Mouse (Mus musculus) cerebellum, postnatal 25 days (tissue): ENCODE results near the gene Gm9376.
A peak's percentile ranks its signal among the peaks of the same experiment; 100 is the strongest.

Experiments used
- DNase-seq, 2 experiments: peaks; one replicate each; pipeline ENCODE4 v3.0.0; 2021; ENCODE audit warnings: mixed read lengths in 2 of 2

The Gm9376 gene

GRCm38 (mm10) chr14:118282917-118283316, 16.2 kb downstream of the Gm9376 start:
- DNase-seq = no peak

DNA sequence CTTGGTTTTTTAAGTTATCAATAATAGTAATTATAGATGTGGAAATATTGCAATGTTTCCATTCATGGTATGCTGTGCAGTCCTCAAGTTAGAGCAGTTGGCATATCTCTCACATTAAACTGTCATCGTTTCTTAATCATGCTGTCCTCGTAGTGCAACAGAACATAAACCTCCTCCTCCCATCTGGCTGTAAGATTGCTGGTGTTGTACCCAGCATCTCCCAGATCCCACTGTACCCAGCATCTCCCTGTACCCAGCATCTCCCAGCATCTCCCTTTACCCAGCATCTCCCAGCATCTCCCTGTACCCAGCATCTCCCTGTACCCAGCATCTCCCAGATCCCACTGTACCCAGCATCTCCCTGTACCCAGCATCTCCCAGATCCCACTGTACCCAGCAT, 19.3 kb downstream of the Gm9376 start:
- DNase-seq = no peak

- no peak for DNase-seq
These were observed 22.4 kb downstream of the Gm9376 start for GRCm38 (mm10) chr14:118289133-118289532.

- no peak for DNase-seq
These were observed 23.2 kb downstream of the Gm9376 start for GRCm38 (mm10) chr14:118290009-118290408.

DNA sequence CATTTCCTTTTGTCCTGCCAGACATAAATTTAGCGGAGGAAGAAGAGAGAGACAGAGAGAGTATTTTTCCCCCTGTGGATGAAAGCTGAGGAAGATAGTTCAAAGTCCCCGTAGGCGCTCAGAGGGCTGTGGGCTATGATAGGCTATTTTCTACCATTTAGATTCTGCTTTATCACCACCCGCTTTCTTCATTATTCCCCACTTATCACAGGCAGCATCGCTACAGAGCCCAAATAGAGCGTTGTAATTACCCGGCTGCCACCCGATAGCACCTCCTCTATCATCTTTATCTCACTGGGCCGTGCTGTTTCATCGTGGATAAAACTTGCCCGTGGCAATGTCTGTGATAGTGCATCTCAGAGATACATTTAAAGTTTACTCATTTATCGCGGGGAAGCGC, 35.8 kb downstream of the Gm9376 start:
- no peak for DNase-seq

DNA sequence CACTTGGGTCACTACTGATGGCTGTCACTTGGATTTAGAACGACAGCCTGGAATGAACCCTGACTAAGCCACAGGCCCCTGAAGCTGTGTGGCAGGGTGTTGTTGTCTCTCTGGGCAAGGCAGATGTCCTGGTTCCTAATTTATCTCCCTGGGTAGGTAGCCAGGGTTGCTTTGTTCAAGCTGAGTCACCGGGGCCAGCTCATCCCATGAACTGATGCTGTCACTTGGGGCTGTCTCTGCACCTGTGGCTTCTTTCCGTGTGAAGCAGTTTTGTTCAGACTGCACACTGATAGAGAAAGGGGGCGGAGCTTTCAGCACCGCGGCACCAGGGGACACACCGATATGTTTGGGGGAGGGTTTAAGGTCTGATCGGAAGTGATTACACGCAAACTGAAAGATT, 37.8 kb downstream of the Gm9376 start:
- no peak for DNase-seq

- DNase-seq = peak; percentile 20 to 59
These were observed 39.2 kb downstream of the Gm9376 start for GRCm38 (mm10) chr14:118305951-118306350.

DNA sequence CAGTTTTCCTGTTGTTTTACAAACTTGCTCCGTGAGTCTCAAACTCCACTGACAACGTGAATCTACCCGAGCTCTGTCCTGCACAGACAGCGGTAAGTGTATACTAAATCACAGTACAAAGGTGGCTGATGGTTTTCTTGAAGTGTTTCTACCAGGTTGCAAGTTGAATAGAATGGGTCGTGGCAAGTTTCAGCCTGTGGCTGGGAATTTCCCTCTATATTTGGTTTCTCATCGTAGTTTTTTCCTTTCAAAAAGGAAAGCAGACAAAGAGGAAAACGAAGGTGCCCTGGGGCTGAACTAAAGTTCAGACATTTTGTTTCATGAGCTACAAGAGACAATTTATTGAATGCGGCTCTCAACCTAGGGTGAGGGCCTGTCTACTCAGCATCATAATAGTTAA, 40.3 kb downstream of the Gm9376 start:
- no peak for DNase-seq

DNA sequence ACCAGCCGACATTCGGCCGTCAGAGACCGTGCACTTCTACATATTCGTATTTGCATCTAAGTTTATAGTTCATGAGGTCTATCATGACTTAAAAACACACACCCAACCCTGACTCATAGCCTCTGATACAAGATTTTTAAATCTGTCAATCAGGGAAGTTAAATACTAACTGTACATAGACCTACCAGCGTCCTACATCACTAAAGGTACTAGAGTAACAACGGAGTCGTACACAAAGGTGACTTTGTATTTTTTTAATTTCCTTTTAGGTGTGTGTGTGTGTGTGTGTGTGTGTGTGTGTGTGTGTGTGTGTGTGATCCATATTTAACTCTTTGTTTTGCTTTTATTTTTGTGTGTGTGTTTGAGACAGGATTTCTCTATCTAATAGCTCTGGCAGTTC, 44.9 kb downstream of the Gm9376 start:
- DNase-seq = no peak

DNA sequence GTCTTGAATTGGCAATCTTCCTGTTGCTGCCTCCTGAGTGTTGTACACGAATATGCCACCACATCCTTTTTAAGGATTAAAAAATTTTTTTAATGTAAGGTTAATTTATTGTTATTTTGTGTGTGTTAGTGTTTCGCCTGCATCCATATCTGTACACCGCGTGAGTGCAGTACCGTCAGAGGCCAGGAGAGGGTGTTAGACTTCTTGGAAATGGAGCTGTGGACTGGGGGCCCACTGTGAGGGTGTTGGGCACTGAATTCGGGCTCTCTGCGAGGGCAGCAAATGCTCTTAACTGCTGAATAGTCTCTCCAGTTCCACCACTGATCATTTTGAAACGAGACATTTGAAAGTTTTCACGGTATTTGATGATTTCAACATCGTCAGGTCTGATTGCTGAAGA, 45.9 kb downstream of the Gm9376 start:
- DNase-seq = no peak

DNA sequence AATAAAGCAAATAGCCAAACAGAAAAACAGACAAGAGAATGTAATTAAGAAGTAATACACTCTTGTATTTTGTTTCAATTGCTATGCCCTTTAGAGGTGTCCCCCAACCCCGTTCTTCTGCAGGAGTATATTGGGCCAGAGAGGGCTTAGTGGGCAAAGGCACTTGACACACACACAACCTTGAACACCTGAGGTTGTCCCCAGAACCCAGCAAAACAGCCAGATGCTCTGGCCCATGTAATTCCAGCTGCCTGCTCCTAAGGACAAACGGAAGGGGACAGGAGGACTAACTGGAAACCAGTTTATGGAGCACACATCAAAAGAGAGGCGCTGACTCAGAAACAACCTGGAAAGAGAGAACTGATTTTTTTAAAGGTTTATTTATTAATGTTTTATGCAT, 47.2 kb downstream of the Gm9376 start:
- no peak for DNase-seq

DNA sequence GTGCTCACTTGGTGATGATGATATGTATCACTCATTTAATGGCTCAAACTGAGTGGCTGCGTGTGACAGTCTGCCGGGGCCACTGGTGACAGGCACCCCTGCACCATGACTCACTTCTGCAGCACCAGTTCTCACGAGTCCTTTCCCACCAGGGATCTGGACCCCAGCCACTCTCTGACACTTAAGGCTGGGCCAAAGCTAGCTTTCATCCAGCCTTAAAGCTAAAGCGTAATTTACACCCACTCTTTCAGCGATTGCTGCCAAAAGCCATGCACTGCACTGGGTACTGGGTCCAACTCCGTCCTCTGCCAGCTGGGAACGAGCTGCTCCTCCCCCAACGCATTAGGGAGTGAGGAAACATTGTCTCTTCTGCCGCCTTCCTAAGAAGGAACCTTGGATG, 50.5 kb downstream of the Gm9376 start:
- DNase-seq = peak in 1 of 2 experiments; percentile 29
